Mouse (Mus musculus): ENCODE measurements around the gene Frmd5. TPM values are rescaled to one million over a fixed set of nuclear protein-coding genes. Genes with fewer than 3 reads are reported as not detected.

Gene Frmd5
- polyA plus RNA-seq, 1 experiment from 2014 or later = 2.8 TPM

DNA sequence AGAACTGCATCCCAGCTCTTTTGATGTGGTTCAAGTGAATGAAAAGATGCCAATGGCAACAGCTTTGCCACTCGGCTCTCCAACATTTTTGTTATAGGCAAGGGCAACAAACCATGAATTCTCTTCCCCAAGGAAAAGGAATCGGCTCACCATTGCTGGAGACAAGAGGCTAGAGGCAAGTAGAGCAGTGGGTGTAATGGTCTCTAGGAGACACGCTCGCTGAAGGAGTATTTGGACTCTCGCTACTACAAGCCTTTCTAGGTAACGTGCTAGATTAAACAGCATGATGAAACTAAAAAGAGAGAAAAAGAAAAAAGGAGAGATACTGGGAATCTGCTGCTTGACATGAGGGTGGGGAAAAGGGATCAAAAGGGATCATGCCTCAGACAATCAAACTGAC, 87.9 kb downstream of the Frmd5 start:
- H3K27ac ChIP-seq (ENCODE audit: low read depth) = no peak overlapping the region
- 76% methylated on average over 6 of the region's 6 CpGs for WGBS
- no peaks in the 10 kb centered on the region for H3K4me1 ChIP-seq (ENCODE audit: insufficient read depth)
- H3K4me2 ChIP-seq = no peak overlapping the region
- H3K36me3 ChIP-seq (ENCODE audit: insufficient read depth) = no peaks in the 10 kb centered on the region
- no peak for TF ChIP-seq CTCF (IDR thresholded peaks at IDR 0.05; ENCODE audit: low read depth)
- no peak for DNase-seq
- H3K9ac ChIP-seq = no peak overlapping the region
- ATAC-seq (ENCODE audit: insufficient read depth) = no peak
- H3K4me3 ChIP-seq (ENCODE audit: low read depth, low read length) = no peak overlapping the region
- no peaks in the 10 kb centered on the region for H3K9me3 ChIP-seq (ENCODE audit: low read depth, low read length)
- no peaks in the 10 kb centered on the region for H3K27me3 ChIP-seq (ENCODE audit: insufficient read depth, low read length)

DNA sequence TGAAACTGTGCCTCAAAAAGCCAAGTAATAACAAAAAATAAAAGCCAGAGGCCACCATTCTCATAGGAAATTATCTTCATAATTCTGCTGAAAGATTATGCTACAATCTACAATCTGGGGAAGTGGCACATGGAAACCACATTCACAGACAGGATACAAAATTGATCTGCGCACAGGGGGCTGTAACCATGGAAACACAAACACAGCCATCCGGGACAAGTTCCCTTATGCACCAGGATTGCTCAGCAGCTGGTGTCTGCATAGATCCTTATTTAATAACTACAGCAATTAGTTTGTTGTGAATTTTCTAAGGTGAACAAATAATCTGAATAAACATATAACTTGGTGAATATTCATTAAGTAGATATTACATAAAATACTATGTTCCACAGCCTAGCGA, 89.8 kb downstream of the Frmd5 start:
- Histone ChIP-seq H3K36me3 (ENCODE audit: insufficient read depth) (no peaks in the 10 kb centered on the region), H3K27me3 (ENCODE audit: insufficient read depth, low read length) (no peaks in the 10 kb centered on the region), H3K4me1 (ENCODE audit: insufficient read depth) (no peaks in the 10 kb centered on the region), H3K9ac (no peak overlapping the region), H3K9me3 (ENCODE audit: low read depth, low read length) (no peaks in the 10 kb centered on the region), H3K4me3 (ENCODE audit: low read depth, low read length) (no peak overlapping the region), H3K27ac (ENCODE audit: low read depth) (no peak overlapping the region), H3K4me2 (no peak overlapping the region)
- WGBS = 67% methylated on average over 3 of the region's 3 CpGs
- ATAC-seq (ENCODE audit: insufficient read depth) = no peak
- no peak for DNase-seq
- no peak for TF ChIP-seq CTCF (IDR thresholded peaks at IDR 0.05; ENCODE audit: low read depth)

GRCm38 (mm10) chr2:121713567-121713966, 93.3 kb downstream of the Frmd5 start:
- WGBS = 53% methylated on average over 4 of the region's 4 CpGs
- Histone ChIP-seq H3K9ac (no peak overlapping the region), H3K4me3 (ENCODE audit: low read depth, low read length) (no peak overlapping the region), H3K36me3 (ENCODE audit: insufficient read depth) (no peaks in the 10 kb centered on the region), H3K27me3 (ENCODE audit: insufficient read depth, low read length) (no peaks in the 10 kb centered on the region), H3K4me1 (ENCODE audit: insufficient read depth) (no peaks in the 10 kb centered on the region), H3K4me2 (no peak overlapping the region), H3K9me3 (ENCODE audit: low read depth, low read length) (no peaks in the 10 kb centered on the region), H3K27ac (ENCODE audit: low read depth) (no peak overlapping the region)
- ATAC-seq (ENCODE audit: insufficient read depth) (no peak), DNase-seq (peak; percentile 37)
- TF ChIP-seq CTCF (IDR thresholded peaks at IDR 0.05; ENCODE audit: low read depth) = no peak

- no peaks in the 10 kb centered on the region for H3K9me3 ChIP-seq (ENCODE audit: low read depth, low read length)
- H3K9ac ChIP-seq = no peak overlapping the region
- TF ChIP-seq CTCF (IDR thresholded peaks at IDR 0.05; ENCODE audit: low read depth) = no peak
- H3K36me3 ChIP-seq (ENCODE audit: insufficient read depth) = no peaks in the 10 kb centered on the region
- no peak overlapping the region for H3K27ac ChIP-seq (ENCODE audit: low read depth)
- H3K4me1 ChIP-seq (ENCODE audit: insufficient read depth) = no peaks in the 10 kb centered on the region
- H3K27me3 ChIP-seq (ENCODE audit: insufficient read depth, low read length) = no peaks in the 10 kb centered on the region
- 0 out of 2 replicates have a peak overlapping the region, but pooled peaks have one; percentile 18 for H3K4me2 ChIP-seq
- ATAC-seq (ENCODE audit: insufficient read depth) = no peak
- DNase-seq = peak; percentile 31
- H3K4me3 ChIP-seq (ENCODE audit: low read depth, low read length) = no peak overlapping the region
- 17% methylated on average over 9 of the region's 9 CpGs for WGBS
Measured at GRCm38 (mm10) chr2:121711748-121712384, 95.0 kb downstream of the Frmd5 start.

- Histone ChIP-seq H3K27me3 (ENCODE audit: insufficient read depth, low read length) (no peaks in the 10 kb centered on the region), H3K4me2 (no peak overlapping the region), H3K36me3 (ENCODE audit: insufficient read depth) (no peaks in the 10 kb centered on the region), H3K27ac (ENCODE audit: low read depth) (no peak overlapping the region), H3K4me1 (ENCODE audit: insufficient read depth) (no peaks in the 10 kb centered on the region), H3K4me3 (ENCODE audit: low read depth, low read length) (no peak overlapping the region), H3K9me3 (ENCODE audit: low read depth, low read length) (no peaks in the 10 kb centered on the region), H3K9ac (no peak overlapping the region)
- no peak for TF ChIP-seq CTCF (IDR thresholded peaks at IDR 0.05; ENCODE audit: low read depth)
- DNase-seq (no peak), ATAC-seq (ENCODE audit: insufficient read depth) (no peak)
- WGBS = 78% methylated on average over 4 of the region's 4 CpGs
Measured at GRCm38 (mm10) chr2:121709096-121709495, 97.8 kb downstream of the Frmd5 start.

- Histone ChIP-seq H3K4me1 (ENCODE audit: insufficient read depth) (no peaks in the 10 kb centered on the region), H3K4me3 (ENCODE audit: low read depth, low read length) (no peak overlapping the region), H3K36me3 (ENCODE audit: insufficient read depth) (no peaks in the 10 kb centered on the region), H3K4me2 (no peak overlapping the region), H3K27ac (ENCODE audit: low read depth) (no peak overlapping the region), H3K9ac (no peak overlapping the region), H3K9me3 (ENCODE audit: low read depth, low read length) (no peaks in the 10 kb centered on the region), H3K27me3 (ENCODE audit: insufficient read depth, low read length) (no peaks in the 10 kb centered on the region)
- DNase-seq (no peak), ATAC-seq (ENCODE audit: insufficient read depth) (no peak)
- 85% methylated on average over 5 of the region's 5 CpGs for WGBS
- TF ChIP-seq CTCF (IDR thresholded peaks at IDR 0.05; ENCODE audit: low read depth) = no peak
Measured at GRCm38 (mm10) chr2:121707461-121707860, 99.4 kb downstream of the Frmd5 start.

GRCm38 (mm10) chr2:121705756-121706155, 101.1 kb downstream of the Frmd5 start:
- no peaks in the 10 kb centered on the region for H3K9me3 ChIP-seq (ENCODE audit: low read depth, low read length)
- ATAC-seq (ENCODE audit: insufficient read depth) (no peak), DNase-seq (no peak)
- H3K9ac ChIP-seq = no peak overlapping the region
- no peak for TF ChIP-seq CTCF (IDR thresholded peaks at IDR 0.05; ENCODE audit: low read depth)
- H3K4me2 ChIP-seq = no peak overlapping the region
- H3K4me1 ChIP-seq (ENCODE audit: insufficient read depth) = no peaks in the 10 kb centered on the region
- H3K36me3 ChIP-seq (ENCODE audit: insufficient read depth) = no peaks in the 10 kb centered on the region
- no peak overlapping the region for H3K27ac ChIP-seq (ENCODE audit: low read depth)
- H3K27me3 ChIP-seq (ENCODE audit: insufficient read depth, low read length) = no peaks in the 10 kb centered on the region
- no peak overlapping the region for H3K4me3 ChIP-seq (ENCODE audit: low read depth, low read length)
- WGBS = 49% methylated on average over 2 of the region's 2 CpGs
